Mouse (Mus musculus): ENCODE measurements around the gene Ric8b. TPM values are rescaled to one million over a fixed set of nuclear protein-coding genes. Genes with fewer than 3 reads are reported as not detected.

The Ric8b gene
- polyA plus RNA-seq, 1 experiment from 2014 or later: 15.7 TPM

DNA sequence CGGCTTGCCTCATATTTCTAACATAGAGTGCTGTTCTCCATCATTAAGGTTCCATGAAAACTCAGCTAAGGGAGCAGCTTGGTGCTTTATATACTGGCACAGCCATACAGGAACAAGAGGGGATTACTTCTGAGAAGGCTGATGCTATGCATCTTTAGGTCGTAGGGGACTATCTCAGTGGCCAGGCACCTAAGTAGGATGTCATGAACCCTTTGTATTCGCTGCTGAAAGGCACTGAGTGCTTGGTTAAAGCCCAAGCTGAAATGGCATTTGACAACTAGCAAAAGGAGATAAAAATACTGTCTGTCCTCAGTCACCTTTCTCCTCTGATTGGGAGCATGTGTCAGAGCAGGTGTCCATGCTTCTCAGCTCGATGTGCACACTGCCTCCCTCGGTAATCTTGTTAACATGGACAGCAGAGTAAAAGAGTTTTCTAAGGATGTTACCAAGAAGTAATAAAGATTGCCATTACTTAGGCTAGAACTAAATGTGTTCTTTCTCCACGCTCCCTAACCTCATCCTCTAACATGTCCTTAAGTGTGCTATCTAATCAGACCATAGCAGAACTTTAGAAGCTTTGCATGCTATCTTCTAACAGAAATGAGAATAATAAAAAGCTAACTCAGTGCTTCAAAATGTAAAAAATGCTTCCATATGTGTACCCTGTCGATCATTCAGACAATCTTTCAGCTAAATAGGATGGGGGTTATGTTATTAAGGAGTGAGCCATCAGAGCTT, 89.3 kb downstream of the Ric8b start:
- no peak overlapping the region for H3K9ac ChIP-seq (ENCODE audit: low read length)
- no peak for ATAC-seq (replicated peaks; ENCODE audit: extremely low read depth, insufficient read depth, low FRiP score)
- no peak overlapping the region for H3K27ac ChIP-seq (ENCODE audit: low read length)
- no peaks in the 10 kb centered on the region for H3K27me3 ChIP-seq (ENCODE audit: control insufficient read depth, insufficient read depth, low read length)
- H3K9me3 ChIP-seq (replicated peaks; ENCODE audit: control insufficient read depth, low read length): no peaks in the 10 kb centered on the region
- whole genome bisulfite sequencing: 56% methylated on average over 7 of the region's 7 CpGs
- H3K36me3 ChIP-seq (ENCODE audit: control insufficient read depth, insufficient read depth): peaks cover 5% of the 10 kb centered on the region; the same call in 1 of the 2 replicates
- H3K4me2 ChIP-seq (ENCODE audit: low read depth, low read length): no peak overlapping the region
- H3K4me3 ChIP-seq (ENCODE audit: low read length): no peak overlapping the region
- H3K4me1 ChIP-seq (ENCODE audit: control insufficient read depth, insufficient read depth, low read length): peaks cover 15% of the 10 kb centered on the region

DNA sequence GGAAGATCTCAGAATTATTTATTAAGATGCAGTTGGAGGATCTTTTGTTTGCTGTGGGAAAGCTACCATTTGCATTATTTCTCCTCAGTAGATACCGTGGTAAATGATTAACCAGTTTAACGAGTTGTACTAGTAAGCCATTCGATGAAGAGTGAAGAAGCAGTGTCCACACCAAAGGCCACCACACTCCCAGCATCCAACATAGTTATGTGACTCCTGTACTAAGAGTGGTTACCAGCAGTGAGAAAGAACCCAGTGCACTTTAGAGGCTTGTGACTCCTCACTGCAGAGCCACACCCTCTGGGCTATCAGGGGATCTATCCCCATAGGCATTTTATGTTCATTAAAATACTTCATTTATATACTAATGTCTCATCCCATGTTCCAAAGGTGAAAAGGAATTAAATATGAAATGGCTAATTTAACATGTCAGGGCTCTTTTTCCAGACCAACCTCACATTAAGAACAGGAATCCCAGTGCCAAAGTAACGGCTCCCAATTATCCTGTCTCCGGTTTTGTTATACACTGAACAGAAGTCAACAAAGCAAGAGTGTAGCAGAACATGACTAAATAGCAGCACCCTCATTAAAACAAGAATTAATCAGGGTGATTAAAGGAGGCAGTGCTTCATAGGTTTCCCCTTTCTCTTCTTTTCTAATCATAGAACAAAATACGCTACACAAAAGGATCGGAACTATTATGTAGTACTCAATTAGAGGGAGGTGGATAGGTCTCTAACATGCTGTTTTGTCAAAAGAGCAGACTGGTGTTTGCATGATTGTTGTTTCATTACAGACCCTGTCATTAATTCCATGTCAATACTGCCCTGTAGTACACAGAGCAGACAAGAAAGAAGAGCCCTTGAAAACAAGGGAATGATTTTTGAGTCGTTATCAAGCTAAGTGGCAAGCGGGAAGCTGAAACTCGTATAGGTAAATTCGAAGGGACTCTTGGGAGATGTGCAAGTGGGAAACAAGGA, 90.7 kb downstream of the Ric8b start:
- Histone ChIP-seq H3K27me3 (ENCODE audit: control insufficient read depth, insufficient read depth, low read length) (no peaks in the 10 kb centered on the region), H3K27ac (ENCODE audit: low read length) (no peak overlapping the region), H3K4me3 (ENCODE audit: low read length) (no peak overlapping the region), H3K9ac (ENCODE audit: low read length) (no peak overlapping the region), H3K4me1 (ENCODE audit: control insufficient read depth, insufficient read depth, low read length) (peaks cover 7% of the 10 kb centered on the region), H3K4me2 (ENCODE audit: low read depth, low read length) (no peak overlapping the region), H3K9me3 (replicated peaks; ENCODE audit: control insufficient read depth, low read length) (no peaks in the 10 kb centered on the region), H3K36me3 (ENCODE audit: control insufficient read depth, insufficient read depth) (peaks cover 5% of the 10 kb centered on the region; the same call in 1 of the 2 replicates)
- 89% methylated on average over 11 of the region's 11 CpGs for WGBS
- ATAC-seq (replicated peaks; ENCODE audit: extremely low read depth, insufficient read depth, low FRiP score): no peak

DNA sequence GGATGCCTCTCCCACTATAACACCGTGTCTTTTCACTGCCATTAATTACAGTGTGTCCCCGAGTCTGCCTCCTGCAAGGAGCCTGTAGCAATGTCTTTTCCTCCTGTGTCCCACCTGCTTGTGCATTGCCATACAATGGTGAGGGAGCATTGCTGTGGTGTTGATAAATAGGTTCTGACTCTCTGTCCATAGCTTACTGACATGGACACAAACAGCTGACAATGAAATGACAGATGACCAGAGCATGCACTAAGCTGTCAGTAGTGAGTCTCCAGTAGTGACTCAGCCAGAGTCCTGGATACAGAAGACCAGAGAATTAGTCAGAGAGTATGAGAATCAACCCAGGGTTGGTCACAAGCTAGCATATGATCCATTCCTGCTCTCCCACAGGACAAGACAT, 93.7 kb downstream of the Ric8b start:
- no peaks in the 10 kb centered on the region for H3K27me3 ChIP-seq (ENCODE audit: control insufficient read depth, insufficient read depth, low read length)
- H3K4me1 ChIP-seq (ENCODE audit: control insufficient read depth, insufficient read depth, low read length): peaks cover 5% of the 10 kb centered on the region
- H3K9me3 ChIP-seq (replicated peaks; ENCODE audit: control insufficient read depth, low read length): no peaks in the 10 kb centered on the region
- no peak overlapping the region for H3K4me2 ChIP-seq (ENCODE audit: low read depth, low read length)
- peaks cover 9% of the 10 kb centered on the region; the same call in 1 of the 2 replicates for H3K36me3 ChIP-seq (ENCODE audit: control insufficient read depth, insufficient read depth)
- no peak overlapping the region for H3K27ac ChIP-seq (ENCODE audit: low read length)
- no peak for ATAC-seq (replicated peaks; ENCODE audit: extremely low read depth, insufficient read depth, low FRiP score)
- 87% methylated on average over 2 of the region's 2 CpGs for WGBS
- H3K9ac ChIP-seq (ENCODE audit: low read length): no peak overlapping the region
- H3K4me3 ChIP-seq (ENCODE audit: low read length): no peak overlapping the region

DNA sequence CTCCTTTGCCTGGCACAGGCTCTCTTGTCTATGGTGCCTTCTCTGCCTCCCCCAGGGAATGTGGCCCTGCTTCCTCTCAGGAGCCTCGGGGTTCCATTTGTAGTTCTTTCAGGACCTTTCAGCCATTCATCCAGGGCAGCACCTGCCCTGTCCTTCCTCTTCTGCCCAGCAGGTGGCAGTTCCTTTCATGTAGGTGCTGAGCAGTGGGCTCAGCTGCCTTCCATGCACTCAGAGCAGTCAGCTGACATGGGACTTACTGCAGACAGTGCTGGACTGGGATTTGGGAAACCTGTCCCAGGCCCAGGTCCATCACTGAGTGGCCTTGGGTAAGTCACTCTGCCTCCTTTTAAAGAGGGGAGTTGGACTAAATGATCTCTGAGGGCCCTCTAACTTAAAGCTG, 96.0 kb downstream of the Ric8b start:
- no peak overlapping the region for H3K4me2 ChIP-seq (ENCODE audit: low read depth, low read length)
- H3K36me3 ChIP-seq (ENCODE audit: control insufficient read depth, insufficient read depth): peaks cover 12% of the 10 kb centered on the region
- 21% methylated on average over 1 of the region's 1 CpGs for WGBS
- H3K4me1 ChIP-seq (ENCODE audit: control insufficient read depth, insufficient read depth, low read length): no peaks in the 10 kb centered on the region
- no peak overlapping the region for H3K27ac ChIP-seq (ENCODE audit: low read length)
- H3K27me3 ChIP-seq (ENCODE audit: control insufficient read depth, insufficient read depth, low read length): no peaks in the 10 kb centered on the region
- H3K9me3 ChIP-seq (replicated peaks; ENCODE audit: control insufficient read depth, low read length): no peaks in the 10 kb centered on the region
- H3K9ac ChIP-seq (ENCODE audit: low read length): no peak overlapping the region
- ATAC-seq (replicated peaks; ENCODE audit: extremely low read depth, insufficient read depth, low FRiP score): no peak; the same call in 1 of the 2 replicates
- no peak overlapping the region for H3K4me3 ChIP-seq (ENCODE audit: low read length)

DNA sequence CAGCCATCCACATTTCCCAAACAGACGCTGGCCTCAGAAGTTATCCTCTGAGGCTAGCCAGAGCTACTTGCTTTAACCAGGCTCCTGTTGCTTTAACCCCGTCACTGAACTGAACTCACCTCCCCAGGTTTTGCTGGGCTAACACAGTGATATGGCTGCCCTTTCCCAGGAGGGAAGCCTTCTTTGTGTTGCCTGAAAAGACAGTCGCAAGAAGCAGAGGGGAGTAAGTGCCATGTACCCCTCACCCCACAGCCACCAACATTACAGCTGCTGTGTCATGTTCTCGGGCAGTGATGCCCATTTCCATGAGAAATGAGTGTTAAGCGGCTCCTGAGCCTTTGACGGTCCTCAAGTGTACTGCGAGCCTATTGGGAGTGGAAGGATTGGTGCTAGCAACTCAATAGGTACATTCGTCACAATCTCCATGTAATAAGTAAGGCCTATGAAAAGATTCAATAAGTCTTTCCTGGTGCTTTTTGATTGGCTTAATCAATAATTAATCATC, 96.6 kb downstream of the Ric8b start:
- Histone ChIP-seq H3K9me3 (replicated peaks; ENCODE audit: control insufficient read depth, low read length) (no peaks in the 10 kb centered on the region), H3K36me3 (ENCODE audit: control insufficient read depth, insufficient read depth) (peaks cover 16% of the 10 kb centered on the region), H3K4me2 (ENCODE audit: low read depth, low read length) (no peak overlapping the region), H3K9ac (ENCODE audit: low read length) (no peak overlapping the region), H3K4me3 (ENCODE audit: low read length) (no peak overlapping the region), H3K4me1 (ENCODE audit: control insufficient read depth, insufficient read depth, low read length) (no peaks in the 10 kb centered on the region), H3K27ac (ENCODE audit: low read length) (no peak overlapping the region), H3K27me3 (ENCODE audit: control insufficient read depth, insufficient read depth, low read length) (no peaks in the 10 kb centered on the region)
- ATAC-seq (replicated peaks; ENCODE audit: extremely low read depth, insufficient read depth, low FRiP score): no peak
- 91% methylated on average over 8 of the region's 8 CpGs for WGBS

DNA sequence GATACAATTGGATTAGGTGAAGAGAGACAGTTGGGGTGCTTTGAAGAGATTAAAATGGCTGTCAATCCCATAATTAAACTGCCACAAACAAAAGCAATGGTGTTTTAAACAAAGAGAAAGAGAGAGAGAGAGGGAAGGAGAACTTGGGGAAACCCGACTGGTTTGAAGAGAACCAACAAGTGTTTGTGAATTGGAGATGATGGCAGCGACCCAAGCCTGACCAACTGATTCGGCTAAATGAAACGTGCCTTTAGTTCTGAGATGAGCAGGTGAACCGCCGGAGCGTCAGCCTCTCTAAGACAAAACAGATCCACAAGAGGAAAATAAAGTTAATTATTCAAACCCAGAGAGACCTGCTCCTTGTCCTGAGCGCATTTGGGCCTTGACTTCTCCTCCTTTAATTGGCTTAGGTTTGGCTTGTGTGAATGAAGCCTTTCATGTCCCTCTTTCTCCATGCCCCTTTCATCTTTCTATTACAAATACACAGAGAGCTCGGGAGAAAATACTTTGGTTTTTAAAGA, 97.1 kb downstream of the Ric8b start:
- H3K27me3 ChIP-seq (ENCODE audit: control insufficient read depth, insufficient read depth, low read length): no peaks in the 10 kb centered on the region
- H3K4me3 ChIP-seq (ENCODE audit: low read length): no peak overlapping the region
- H3K9ac ChIP-seq (ENCODE audit: low read length): no peak overlapping the region
- peaks cover 16% of the 10 kb centered on the region for H3K36me3 ChIP-seq (ENCODE audit: control insufficient read depth, insufficient read depth)
- H3K9me3 ChIP-seq (replicated peaks; ENCODE audit: control insufficient read depth, low read length): no peaks in the 10 kb centered on the region
- WGBS: 88% methylated on average over 9 of the region's 9 CpGs
- no peak overlapping the region for H3K4me2 ChIP-seq (ENCODE audit: low read depth, low read length)
- H3K27ac ChIP-seq (ENCODE audit: low read length): no peak overlapping the region
- ATAC-seq (replicated peaks; ENCODE audit: extremely low read depth, insufficient read depth, low FRiP score): no peak
- no peaks in the 10 kb centered on the region for H3K4me1 ChIP-seq (ENCODE audit: control insufficient read depth, insufficient read depth, low read length)

DNA sequence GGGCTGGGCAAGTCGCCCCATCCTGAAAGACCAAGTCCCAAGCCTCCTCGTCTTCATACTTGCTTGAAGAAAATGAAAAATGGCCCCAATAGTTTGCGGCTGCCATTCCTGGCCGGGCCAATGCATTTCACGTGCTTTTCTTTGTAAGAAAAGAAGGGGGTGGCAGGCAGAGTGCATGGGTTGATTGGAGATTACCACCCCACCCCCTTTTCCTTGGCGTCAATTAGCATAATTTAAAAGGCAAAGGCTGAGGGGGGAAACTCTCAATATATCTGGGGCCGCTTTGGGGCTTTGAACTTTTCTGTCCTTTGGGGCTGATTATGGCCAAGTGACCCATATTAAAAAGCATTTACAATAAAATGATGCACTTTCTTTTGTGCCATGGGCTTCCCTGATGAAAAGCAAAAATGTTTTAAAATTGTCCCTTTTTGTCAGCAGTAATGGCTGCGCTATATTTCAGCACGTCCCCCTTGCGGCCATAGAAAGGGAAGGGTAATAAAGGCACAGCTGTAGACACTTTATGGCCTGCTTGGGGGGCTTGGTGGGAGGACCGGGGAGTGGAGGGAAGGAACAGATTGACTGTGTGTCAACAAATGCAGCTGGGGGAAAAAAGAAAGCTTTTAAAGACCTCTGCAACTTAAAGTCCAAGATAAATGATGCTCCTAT, 105.4 kb downstream of the Ric8b start:
- peaks cover 7% of the 10 kb centered on the region for H3K36me3 ChIP-seq (ENCODE audit: control insufficient read depth, insufficient read depth)
- H3K9me3 ChIP-seq (replicated peaks; ENCODE audit: control insufficient read depth, low read length): no peaks in the 10 kb centered on the region
- no peak overlapping the region for H3K4me3 ChIP-seq (ENCODE audit: low read length)
- WGBS: 76% methylated on average over 11 of the region's 11 CpGs
- ATAC-seq (replicated peaks; ENCODE audit: extremely low read depth, insufficient read depth, low FRiP score): no peak
- H3K4me1 ChIP-seq (ENCODE audit: control insufficient read depth, insufficient read depth, low read length): no peaks in the 10 kb centered on the region
- no peak overlapping the region for H3K4me2 ChIP-seq (ENCODE audit: low read depth, low read length)
- no peak overlapping the region for H3K27ac ChIP-seq (ENCODE audit: low read length)
- H3K9ac ChIP-seq (ENCODE audit: low read length): no peak overlapping the region
- H3K27me3 ChIP-seq (ENCODE audit: control insufficient read depth, insufficient read depth, low read length): no peaks in the 10 kb centered on the region

DNA sequence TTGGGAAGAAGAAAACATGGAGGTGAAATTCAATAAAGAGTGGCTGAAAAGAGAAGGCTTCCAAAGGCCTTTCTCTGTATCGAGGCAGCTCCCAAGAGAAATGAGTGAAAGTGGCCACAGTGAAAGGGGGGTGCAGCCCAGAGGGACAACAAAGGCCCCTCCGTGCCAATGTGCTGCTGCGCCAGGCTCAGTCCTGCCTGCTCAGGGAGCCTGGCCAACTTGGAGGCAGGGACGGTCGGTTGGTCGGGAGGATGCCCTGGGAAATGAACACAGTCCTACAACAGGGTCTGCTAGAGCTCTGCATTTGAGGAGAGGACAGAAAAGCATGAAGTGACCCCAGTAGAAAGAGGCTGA, 105.9 kb downstream of the Ric8b start:
- ATAC-seq (replicated peaks; ENCODE audit: extremely low read depth, insufficient read depth, low FRiP score): no peak
- WGBS: 83% methylated on average over 6 of the region's 6 CpGs

More for the DNA sequence above, 105.9 kb downstream of the Ric8b start:
- no peaks in the 10 kb centered on the region for H3K27me3 ChIP-seq (ENCODE audit: control insufficient read depth, insufficient read depth, low read length)
- no peak overlapping the region for H3K27ac ChIP-seq (ENCODE audit: low read length)
- H3K4me3 ChIP-seq (ENCODE audit: low read length): no peak overlapping the region
- H3K9me3 ChIP-seq (replicated peaks; ENCODE audit: control insufficient read depth, low read length): no peaks in the 10 kb centered on the region
- H3K9ac ChIP-seq (ENCODE audit: low read length): no peak overlapping the region
- no peaks in the 10 kb centered on the region for H3K4me1 ChIP-seq (ENCODE audit: control insufficient read depth, insufficient read depth, low read length)
- H3K36me3 ChIP-seq (ENCODE audit: control insufficient read depth, insufficient read depth): peaks cover 6% of the 10 kb centered on the region
- H3K4me2 ChIP-seq (ENCODE audit: low read depth, low read length): no peak overlapping the region

Data from heart, embryonic 16.5 days (tissue).